Mouse (Mus musculus) liver, embryonic 11.5 days (tissue): Measurements from ENCODE around the gene Ror1. TPM values are rescaled to one million over a fixed set of nuclear protein-coding genes. Genes with fewer than 3 reads are reported as not detected.

Source experiments
- ATAC-seq: fragments of 200-750 bp; cut with Nextera tagmentation; replicated peaks from 2 replicates; pipeline ENCODE4 v1.8.0; 2017; ENCODE audit warnings: moderate number of reproducible peaks, mild to moderate bottlenecking, moderate TSS enrichment, moderate library complexity; ENCODE audit not compliant: low FRiP score
- DNase-seq: peaks from one replicate; pipeline ENCODE4 v3.0.0-alpha.2; 2017; ENCODE audit warnings: low spot score
- H3K27ac ChIP-seq: fragments of 300-500 bp; sonication (generic); 2 replicates; pipeline ENCODE4 v1.5.1; 2014; ENCODE audit warnings: mild to moderate bottlenecking, low read depth, low read length, control low read depth
- H3K27me3 ChIP-seq: fragments of 300-500 bp; sonication (generic); replicated peaks from 2 replicates; pipeline ENCODE4 v1.6.1; 2014; ENCODE audit warnings: low read length, mixed read lengths; ENCODE audit not compliant: control insufficient read depth, insufficient read depth
- H3K36me3 ChIP-seq: fragments of 300-500 bp; sonication (generic); 2 replicates; pipeline ENCODE4 v1.6.1; 2014; ENCODE audit warnings: mild to moderate bottlenecking, low read length, moderate library complexity, mixed read lengths; ENCODE audit not compliant: control insufficient read depth, insufficient read depth
- H3K4me1 ChIP-seq: fragments of 300-500 bp; sonication (generic); replicated peaks from 2 replicates; pipeline ENCODE4 v1.6.1; 2014; ENCODE audit warnings: low read length, mixed read lengths; ENCODE audit not compliant: control insufficient read depth, insufficient read depth
- H3K4me2 ChIP-seq: fragments of 300-500 bp; sonication (generic); 2 replicates; pipeline ENCODE4 v1.6.1; 2014; ENCODE audit warnings: mild to moderate bottlenecking, control low read depth, moderate library complexity
- H3K4me3 ChIP-seq: fragments of 300-500 bp; sonication (generic); 2 replicates; pipeline ENCODE4 v1.5.1; 2014; ENCODE audit warnings: low read depth, low read length, control low read depth
- H3K9ac ChIP-seq: fragments of 300-500 bp; sonication (generic); 2 replicates; pipeline ENCODE4 v1.6.1; 2014; ENCODE audit warnings: low read depth, low read length, control low read depth
- H3K9me3 ChIP-seq: fragments of 300-500 bp; sonication (generic); 2 replicates; pipeline ENCODE4 v1.6.1; 2016; ENCODE audit warnings: low read length, inconsistent platforms, mixed read lengths; ENCODE audit not compliant: control insufficient read depth
- WGBS: fragments of 180-500 bp; shearing (Covaris S2); extraction: QIAGEN DNeasy Blood & Tissue Kit; methylation state at CpG from one replicate; pipeline ENCODE4 v1.1.7; 2014; 5-methylcytosine and 5-hydroxymethylcytosine counted together
- polyA plus RNA-seq: library from polyadenylated mRNA; unstranded; fragments of >200 nt; fragmentation: Nextera tagmentation; extraction: Ambion mirVana; gene quantifications from 2 replicates; pipeline ENCODE4 v1.2.1, GENCODE M21; 2014

Gene Ror1
- polyA plus RNA-seq, 1 experiment from 2014 or later: 4.1 TPM

DNA sequence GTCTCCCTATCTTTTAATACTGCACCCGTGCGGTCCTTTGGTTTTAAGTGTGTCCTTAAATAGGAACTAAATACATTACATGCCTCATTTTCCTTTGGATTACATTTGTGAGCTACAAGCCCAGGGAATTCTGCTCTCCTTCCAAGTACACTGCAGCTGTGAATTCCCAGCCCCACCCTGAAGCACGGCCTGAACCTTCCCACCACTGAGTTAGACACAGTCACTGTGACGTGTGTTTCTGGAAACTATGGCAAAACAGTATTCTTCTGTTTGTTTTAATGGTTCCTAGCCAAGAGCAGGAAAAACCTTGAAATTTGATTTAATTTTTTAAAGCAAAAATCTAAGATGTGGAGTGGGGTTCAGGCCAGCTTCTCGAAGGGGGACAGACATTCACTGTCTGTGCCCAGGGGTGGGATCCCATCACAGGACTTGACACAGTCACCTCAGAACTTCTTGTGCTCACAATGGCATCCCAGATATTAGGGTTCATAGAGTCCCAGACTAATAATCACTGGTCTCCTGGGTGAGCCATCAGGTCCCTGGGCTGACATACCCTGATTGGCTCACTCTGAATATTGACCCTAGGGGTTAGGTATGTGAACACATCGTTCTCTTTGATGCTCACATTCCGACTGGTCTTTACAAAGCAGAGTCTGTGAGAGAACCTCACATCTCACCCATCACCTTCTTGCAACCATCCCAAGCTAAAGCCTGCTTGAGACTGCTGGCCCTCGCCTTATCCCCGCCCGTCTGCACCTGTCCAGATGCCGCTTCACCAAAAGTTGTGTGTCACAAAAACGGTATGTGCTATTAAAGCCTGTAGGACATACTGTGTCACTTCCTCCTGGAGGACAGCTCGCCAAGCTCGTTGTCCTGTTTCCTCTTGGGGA lies 306.2 kb downstream of the Ror1 start:
- Histone ChIP-seq H3K4me3 (no peak overlapping the region), H3K4me1 (no peaks in the 10 kb centered on the region), H3K27me3 (no peaks in the 10 kb centered on the region), H3K9ac (no peak overlapping the region), H3K4me2 (no peak overlapping the region), H3K36me3 (no peaks in the 10 kb centered on the region), H3K27ac (no peak overlapping the region), H3K9me3 (no peaks in the 10 kb centered on the region)
- ATAC-seq: no peak
- 84% methylated on average over 14 of the region's 14 CpGs for WGBS
- no peak for DNase-seq

- no peak overlapping the region for H3K4me2 ChIP-seq
- H3K36me3 ChIP-seq: no peaks in the 10 kb centered on the region
- H3K27ac ChIP-seq: no peak overlapping the region
- WGBS: 40% methylated on average over 9 of the region's 9 CpGs
- no peaks in the 10 kb centered on the region for H3K4me1 ChIP-seq
- DNase-seq: no peak
- H3K9ac ChIP-seq: no peak overlapping the region
- H3K27me3 ChIP-seq: no peaks in the 10 kb centered on the region
- no peak for ATAC-seq
- H3K4me3 ChIP-seq: no peak overlapping the region
- no peaks in the 10 kb centered on the region for H3K9me3 ChIP-seq
These were observed 311.8 kb downstream of the Ror1 start for GRCm38 (mm10) chr4:100407261-100407874.

- WGBS: 51% methylated on average over 8 of the region's 8 CpGs
- Histone ChIP-seq H3K27ac (no peak overlapping the region), H3K27me3 (no peaks in the 10 kb centered on the region), H3K36me3 (no peaks in the 10 kb centered on the region), H3K4me2 (no peak overlapping the region), H3K9ac (no peak overlapping the region), H3K9me3 (no peaks in the 10 kb centered on the region), H3K4me3 (no peak overlapping the region), H3K4me1 (no peaks in the 10 kb centered on the region)
- ATAC-seq (no peak), DNase-seq (no peak)
These were observed 313.9 kb downstream of the Ror1 start for GRCm38 (mm10) chr4:100409521-100409920.

DNA sequence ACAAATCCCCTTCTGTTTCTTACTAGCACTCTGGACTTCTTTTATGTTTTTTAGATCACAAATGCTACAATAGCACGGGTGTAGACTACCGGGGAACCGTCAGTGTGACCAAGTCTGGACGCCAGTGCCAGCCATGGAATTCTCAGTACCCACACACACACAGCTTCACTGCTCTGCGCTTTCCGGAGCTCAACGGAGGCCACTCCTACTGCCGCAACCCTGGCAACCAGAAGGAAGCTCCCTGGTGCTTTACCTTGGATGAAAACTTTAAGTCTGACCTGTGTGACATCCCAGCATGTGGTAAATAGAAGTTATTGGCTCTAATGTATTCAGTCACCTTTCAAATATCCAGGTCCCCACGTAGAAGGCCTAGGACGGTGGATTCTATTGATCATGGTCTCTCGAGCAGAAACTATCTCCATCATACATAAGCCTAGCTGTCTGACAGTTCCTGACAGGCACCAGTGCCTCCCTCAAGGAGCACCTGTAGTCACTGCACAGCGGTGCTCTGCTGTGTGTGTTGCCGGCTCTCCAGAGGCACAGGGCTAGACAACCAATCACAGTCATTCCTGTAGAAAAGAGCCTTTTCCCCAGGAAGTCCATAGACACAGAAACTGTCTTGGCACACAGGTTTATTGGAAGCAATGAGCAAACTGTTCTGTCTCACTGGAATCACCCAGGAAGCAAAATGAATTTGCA lies 316.4 kb downstream of the Ror1 start:
- ATAC-seq (no peak), DNase-seq (no peak)
- 69% methylated on average over 13 of the region's 13 CpGs for WGBS
- H3K4me2 ChIP-seq: no peak overlapping the region
- no peaks in the 10 kb centered on the region for H3K4me1 ChIP-seq
- H3K9ac ChIP-seq: no peak overlapping the region
- H3K27me3 ChIP-seq: no peaks in the 10 kb centered on the region
- H3K9me3 ChIP-seq: no peaks in the 10 kb centered on the region
- no peaks in the 10 kb centered on the region for H3K36me3 ChIP-seq
- H3K4me3 ChIP-seq: no peak overlapping the region
- H3K27ac ChIP-seq: no peak overlapping the region

DNA sequence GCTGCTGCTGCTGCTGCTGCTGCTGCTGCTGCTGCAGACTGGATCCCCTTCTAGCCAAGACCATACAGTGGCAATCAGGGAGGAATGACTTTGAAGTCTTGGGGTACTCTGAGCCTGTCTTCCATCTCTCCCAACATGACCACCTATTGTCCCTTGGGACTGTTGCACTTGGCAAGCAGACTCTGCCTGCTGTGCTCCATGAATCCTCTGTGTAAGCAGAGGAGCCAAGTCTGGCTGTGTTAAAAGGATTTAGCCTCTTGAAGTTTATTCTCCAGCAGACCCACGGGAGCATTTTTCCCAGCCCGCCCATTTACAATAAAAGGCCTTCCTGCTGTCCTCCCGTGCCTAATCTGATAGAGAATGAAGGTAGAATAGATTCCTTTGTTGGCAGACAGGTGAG lies 327.2 kb downstream of the Ror1 start:
- WGBS: 39% methylated on average over 3 of the region's 3 CpGs
- H3K4me1 ChIP-seq: no peaks in the 10 kb centered on the region
- H3K9me3 ChIP-seq: no peaks in the 10 kb centered on the region
- no peak for DNase-seq
- no peak overlapping the region for H3K4me2 ChIP-seq
- H3K27me3 ChIP-seq: no peaks in the 10 kb centered on the region
- no peak overlapping the region for H3K9ac ChIP-seq
- no peak overlapping the region for H3K27ac ChIP-seq
- no peaks in the 10 kb centered on the region for H3K36me3 ChIP-seq
- no peak for ATAC-seq
- H3K4me3 ChIP-seq: no peak overlapping the region

- Histone ChIP-seq H3K27ac (no peak overlapping the region), H3K36me3 (no peaks in the 10 kb centered on the region), H3K9ac (no peak overlapping the region), H3K4me3 (no peak overlapping the region), H3K27me3 (no peaks in the 10 kb centered on the region), H3K4me1 (no peaks in the 10 kb centered on the region), H3K4me2 (no peak overlapping the region), H3K9me3 (no peaks in the 10 kb centered on the region)
- WGBS: 95% methylated on average over 1 of the region's 1 CpGs
- DNase-seq (no peak), ATAC-seq (no peak)
These were observed 330.5 kb downstream of the Ror1 start for GRCm38 (mm10) chr4:100426101-100426500.

DNA sequence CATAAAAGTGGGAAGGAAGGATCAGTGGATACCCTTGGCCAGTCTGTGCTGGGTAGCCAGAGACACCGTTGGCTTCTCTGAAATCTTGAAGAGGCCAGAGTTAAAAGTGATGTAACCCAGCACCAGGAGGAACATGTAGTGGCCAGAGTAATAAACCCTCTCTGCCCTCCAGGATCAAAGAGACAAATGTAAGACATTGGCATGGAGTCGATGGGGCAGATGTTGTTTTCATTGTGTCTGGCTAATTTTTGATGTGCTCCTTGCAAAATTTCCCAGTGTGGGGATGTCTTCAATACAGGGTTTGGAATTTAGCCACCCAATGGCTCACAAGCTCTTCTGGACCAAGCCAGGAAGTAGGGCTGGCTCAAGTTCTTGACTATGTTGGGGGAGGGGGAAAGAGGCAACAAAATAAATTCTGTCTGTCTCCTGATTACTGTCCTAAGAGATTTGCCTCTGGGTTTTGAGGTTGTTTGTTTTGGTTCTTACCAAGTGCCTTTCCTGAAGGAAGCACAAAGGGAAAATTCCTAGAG lies 333.8 kb downstream of the Ror1 start:
- Histone ChIP-seq H3K36me3 (no peaks in the 10 kb centered on the region), H3K4me3 (no peak overlapping the region), H3K27ac (no peak overlapping the region), H3K9me3 (no peaks in the 10 kb centered on the region), H3K4me2 (no peak overlapping the region), H3K27me3 (no peaks in the 10 kb centered on the region), H3K4me1 (no peaks in the 10 kb centered on the region), H3K9ac (no peak overlapping the region)
- no peak for ATAC-seq
- 74% methylated on average over 2 of the region's 2 CpGs for WGBS
- DNase-seq: no peak

GRCm38 (mm10) chr4:100435281-100436168 lies 339.9 kb downstream of the Ror1 start:
- Histone ChIP-seq H3K4me3 (no peak overlapping the region), H3K36me3 (no peaks in the 10 kb centered on the region), H3K9ac (no peak overlapping the region), H3K4me1 (no peaks in the 10 kb centered on the region), H3K27ac (no peak overlapping the region), H3K4me2 (no peak overlapping the region), H3K27me3 (no peaks in the 10 kb centered on the region), H3K9me3 (no peaks in the 10 kb centered on the region)
- WGBS: 56% methylated on average over 8 of the region's 8 CpGs
- DNase-seq: no peak
- no peak for ATAC-seq
